In the genomic region with DNA sequence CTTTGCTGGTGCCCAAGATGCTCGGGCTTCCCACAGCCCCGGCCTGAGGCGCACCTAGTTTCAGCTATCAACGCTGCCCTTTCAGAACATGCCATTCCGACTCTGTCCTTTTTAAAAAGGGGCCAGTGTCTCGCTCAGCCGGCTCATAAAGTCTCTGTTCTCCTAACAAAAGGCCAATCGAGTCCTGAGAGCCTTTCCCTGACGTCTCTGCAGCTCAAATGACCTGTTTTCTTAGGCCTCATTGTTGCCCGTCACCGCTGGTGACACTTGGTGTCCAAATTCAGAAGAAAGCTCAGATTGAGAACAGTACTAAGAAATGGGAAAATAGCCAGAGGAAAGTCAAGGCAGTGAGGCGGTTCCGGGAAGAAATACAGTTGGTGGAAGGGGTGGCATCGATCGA, we compare ENCODE assay signal across 24 mouse cellular contexts. TPM values are rescaled to one million over a fixed set of nuclear protein-coding genes. Genes with fewer than 3 reads are reported as not detected.
"Had no signal": no experiment of that assay in that cellular context is flagged by ENCODE, and none has a peak within 500 bp of the region (broad histone marks: within the 10 kb centered on the region; RNA-seq: fewer than 3 reads in every experiment).

Gene Cldn14, minus strand, starts transcription at position 101 of the 400 bp plus-strand sequence.

- H3K4me3 ChIP-seq: limb, embryonic 12.5 days; limb, embryonic 15.5 days; midbrain, embryonic 13.5 days had no signal

- DNase-seq: kidney, adult 2 months; kidney, postnatal 14 days; kidney, postnatal 4 days; liver, postnatal 0 days; lung, embryonic 14.5 days; right cerebral cortex, postnatal 14 days; right cerebral cortex, postnatal 4 days; thymus, adult 2 months; thymus, postnatal 14 days; thymus, postnatal 4 days had no signal

- H3K9me3 ChIP-seq: limb, embryonic 12.5 days; limb, embryonic 15.5 days; midbrain, embryonic 13.5 days had no signal

- ATAC-seq: intestine, postnatal 0 days; liver, postnatal 0 days; lung, postnatal 0 days; midbrain, embryonic 13.5 days had no signal

- H3K4me2 ChIP-seq: limb, embryonic 15.5 days; liver, embryonic 11.5 days; lung, embryonic 14.5 days; midbrain, embryonic 13.5 days had no signal

- H3K27me3 ChIP-seq: midbrain, embryonic 13.5 days had no signal

- H3K27ac ChIP-seq: limb, embryonic 12.5 days; limb, embryonic 15.5 days; liver, embryonic 14.5 days; macrophage; midbrain, embryonic 13.5 days; stomach, postnatal 0 days had no signal

- H3K9ac ChIP-seq: limb, embryonic 12.5 days; limb, embryonic 15.5 days; liver, embryonic 14.5 days; liver, postnatal 0 days; lung, embryonic 14.5 days; midbrain, embryonic 13.5 days had no signal

- H3K36me3 ChIP-seq: limb, embryonic 12.5 days; limb, embryonic 15.5 days; midbrain, embryonic 13.5 days had no signal

RNA-seq across cellular contexts. Expression of gene Cldn14, which starts in this region (rescaled TPM):
- total RNA-seq: left cerebral cortex, adult 18-20 months; megakaryocyte, adult 5-6 weeks; midbrain, postnatal 0 days had no signal
- polyA plus RNA-seq: limb, embryonic 12.5 days; limb, embryonic 15.5 days; lung, embryonic 14.5 days; lung, postnatal 0 days; macrophage; midbrain, embryonic 13.5 days; neural tube, embryonic 14.5 days; stomach, embryonic 14.5 days had no signal
